In the genomic region with DNA sequence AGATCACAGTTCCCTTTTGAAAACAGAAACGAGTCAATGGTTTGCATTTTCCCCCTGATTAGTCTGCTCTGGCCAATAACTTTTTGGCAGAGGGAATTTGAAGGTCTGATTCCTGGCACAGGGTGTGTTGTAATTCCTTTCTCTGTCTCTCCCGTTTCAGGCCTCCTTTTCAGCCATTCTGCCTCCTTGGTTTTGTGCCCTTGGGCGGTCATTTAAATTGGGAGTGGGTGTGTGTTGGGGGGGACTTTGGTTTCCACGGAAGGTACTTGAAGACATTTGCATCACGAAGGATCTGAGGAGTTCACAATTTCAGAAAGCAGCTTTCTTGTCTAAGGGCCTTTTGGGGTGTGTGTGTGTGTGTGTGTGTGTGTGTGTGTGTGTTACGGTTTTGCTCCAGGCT, we compare ENCODE assay signal across 7 mouse cellular contexts. TPM values are rescaled to one million over a fixed set of nuclear protein-coding genes. Genes with fewer than 3 reads are reported as not detected.
DNase-seq lines count a peak whose midpoint lies in the region; ATAC-seq and TF ChIP-seq lines count a peak whose summit lies in the region.

No protein-coding gene starts in this region.

- H3K4me3 ChIP-seq in lung, postnatal 0 days (ENCODE audit: low read depth, low read length) = peak overlapping the region; percentile 58
- H3K4me3 ChIP-seq in forebrain, embryonic 12.5 days (replicated peaks) = peak overlapping the region; percentile 62
- peak overlapping the region; percentile 54 for H3K4me3 ChIP-seq in limb, embryonic 15.5 days
- peak overlapping the region; percentile 64 for H3K4me3 ChIP-seq in stomach, postnatal 0 days (ENCODE audit: low read depth, low read length)

- WGBS in lung, postnatal 0 days = 25% methylated on average over 6 of the region's 6 CpGs
- 21% methylated on average over 6 of the region's 6 CpGs for WGBS in forebrain, embryonic 12.5 days
- 23% methylated on average over 6 of the region's 6 CpGs for WGBS in limb, embryonic 15.5 days
- 34% methylated on average over 6 of the region's 6 CpGs for whole genome bisulfite sequencing in stomach, postnatal 0 days

- no peak overlapping the region for H3K27ac ChIP-seq in lung, postnatal 0 days (ENCODE audit: low read length)
- no peak overlapping the region for H3K27ac ChIP-seq in forebrain, embryonic 12.5 days
- no peak overlapping the region for H3K27ac ChIP-seq in limb, embryonic 15.5 days
- no peak overlapping the region for H3K27ac ChIP-seq in stomach, postnatal 0 days (replicated peaks)

- ATAC-seq in lung, postnatal 0 days = no peak
- no peak for ATAC-seq in forebrain, embryonic 12.5 days (ENCODE audit: low FRiP score)
- no peak for ATAC-seq in limb, embryonic 15.5 days (ENCODE audit: insufficient number of reproducible peaks, low FRiP score, low TSS enrichment, low read depth)
- no peak for ATAC-seq in stomach, postnatal 0 days (ENCODE audit: low FRiP score, low TSS enrichment)

- no peak for TF ChIP-seq CTCF in lung, postnatal 0 days (IDR thresholded peaks at IDR 0.05)
- TF ChIP-seq CTCF in stomach, postnatal 0 days (IDR thresholded peaks at IDR 0.05; ENCODE audit: low read depth) = no peak

- no peak for DNase-seq in lung, postnatal 0 days (ENCODE audit: low spot score)
- DNase-seq in lung, postnatal 4 days = no peak
- DNase-seq in stomach, postnatal 0 days (ENCODE audit: low spot score) = no peak
- no peak for DNase-seq in right cerebral cortex, adult 2 months (ENCODE audit: low spot score in 2 of 2)
- no peak for DNase-seq in layer of hippocampus, postnatal 36 days

- H3K27me3 ChIP-seq in lung, postnatal 0 days (replicated peaks; ENCODE audit: insufficient read depth, low read length) = peaks cover 26% of the 10 kb centered on the region; the same call in 1 of the 2 replicates
- peaks cover 52% of the 10 kb centered on the region for H3K27me3 ChIP-seq in forebrain, embryonic 12.5 days
- H3K27me3 ChIP-seq in limb, embryonic 15.5 days = peaks cover 16% of the 10 kb centered on the region
- H3K27me3 ChIP-seq in stomach, postnatal 0 days (ENCODE audit: control insufficient read depth, insufficient read depth, low read length) = peaks cover 2% of the 10 kb centered on the region; the same call in 1 of the 2 replicates

- H3K9me3 ChIP-seq in lung, postnatal 0 days (ENCODE audit: low read length) = no peaks in the 10 kb centered on the region
- H3K9me3 ChIP-seq in forebrain, embryonic 12.5 days = no peaks in the 10 kb centered on the region
- H3K9me3 ChIP-seq in limb, embryonic 15.5 days = no peaks in the 10 kb centered on the region
- H3K9me3 ChIP-seq in stomach, postnatal 0 days (ENCODE audit: control insufficient read depth, low read length) = no peaks in the 10 kb centered on the region

- H3K4me1 ChIP-seq in lung, postnatal 0 days (ENCODE audit: insufficient read depth, low read depth, low read length) = peaks cover 6% of the 10 kb centered on the region; the same call in 1 of the 2 replicates
- peaks cover 18% of the 10 kb centered on the region for H3K4me1 ChIP-seq in forebrain, embryonic 12.5 days
- H3K4me1 ChIP-seq in limb, embryonic 15.5 days = peaks cover 35% of the 10 kb centered on the region
- no peaks in the 10 kb centered on the region for H3K4me1 ChIP-seq in stomach, postnatal 0 days (replicated peaks; ENCODE audit: control insufficient read depth, insufficient read depth)

- no peak for TF ChIP-seq EP300 in lung, postnatal 0 days (IDR thresholded peaks at IDR 0.05)
- TF ChIP-seq EP300 in stomach, postnatal 0 days (optimal IDR thresholded peaks at IDR 0.05) = no peak

- H3K9ac ChIP-seq in lung, postnatal 0 days (replicated peaks; ENCODE audit: low read depth) = no peak overlapping the region
- H3K9ac ChIP-seq in forebrain, embryonic 12.5 days = no peak overlapping the region; the same call in 1 of the 2 replicates
- no peak overlapping the region for H3K9ac ChIP-seq in limb, embryonic 15.5 days
- 0 out of 2 replicates have a peak overlapping the region, but pooled peaks have one; percentile 5 for H3K9ac ChIP-seq in stomach, postnatal 0 days (ENCODE audit: low read length)

- H3K36me3 ChIP-seq in lung, postnatal 0 days (ENCODE audit: insufficient read depth, low read length) = no peaks in the 10 kb centered on the region
- H3K36me3 ChIP-seq in forebrain, embryonic 12.5 days (replicated peaks) = no peaks in the 10 kb centered on the region
- H3K36me3 ChIP-seq in limb, embryonic 15.5 days = no peaks in the 10 kb centered on the region
- no peaks in the 10 kb centered on the region for H3K36me3 ChIP-seq in stomach, postnatal 0 days (ENCODE audit: control insufficient read depth, insufficient read depth, low read length)

- H3K4me2 ChIP-seq in lung, postnatal 0 days (replicated peaks; ENCODE audit: low read depth, low read length) = peak overlapping the region; percentile 89
- peak overlapping the region; percentile 98 for H3K4me2 ChIP-seq in forebrain, embryonic 12.5 days
- H3K4me2 ChIP-seq in limb, embryonic 15.5 days = peak overlapping the region; percentile 99
- peak overlapping the region; percentile 97 for H3K4me2 ChIP-seq in stomach, postnatal 0 days (replicated peaks; ENCODE audit: low read depth)

RNA-seq across cellular contexts. Expression of a gene that starts 2.0 kb away (rescaled TPM):
- polyA plus RNA-seq in lung, postnatal 0 days (2015; fragmentation: Nextera tagmentation; extraction: Ambion mirVana) = 30.0 and 36.9 TPM in 2 replicates
- polyA plus RNA-seq in forebrain, embryonic 12.5 days (2016; fragmentation: Nextera tagmentation; extraction: Ambion mirVana) = 23.9 and 27.5 TPM in 2 replicates
- polyA plus RNA-seq in limb, embryonic 15.5 days (2015; fragmentation: Nextera tagmentation; extraction: Ambion mirVana) = 20.8 and 22.2 TPM in 2 replicates
- polyA plus RNA-seq in stomach, postnatal 0 days (2015; fragmentation: Nextera tagmentation; extraction: Ambion mirVana) = 15.9 and 18.5 TPM in 2 replicates
- total RNA-seq in layer of hippocampus, postnatal 36 days (2021) = 10 to 100 TPM; 71.3 to 78.1 TPM
